Mouse (Mus musculus) embryo, embryonic 11.5 days (tissue): ENCODE measurements around the gene Tinagl1.

ENCODE experiments used
- DNase-seq: peaks from one replicate; pipeline ENCODE4 v3.0.0-alpha.2; 2012; ENCODE audit warnings: low read depth, low spot score

The Tinagl1 gene

GRCm38 (mm10) chr4:130175072-130175711 lies at the start of gene Tinagl1:
Tinagl1 (minus strand) TSS chr4:130175122.
- DNase-seq, result no peak

- no peak for DNase-seq
These were observed 49.1 kb upstream of the Tinagl1 start for GRCm38 (mm10) chr4:130224071-130224470.

GRCm38 (mm10) chr4:130222179-130222578 lies 47.3 kb upstream of the Tinagl1 start, which contains the start of gene Gm853:
Gm853 (minus strand) TSS chr4:130222401.
- no peak for DNase-seq

DNA sequence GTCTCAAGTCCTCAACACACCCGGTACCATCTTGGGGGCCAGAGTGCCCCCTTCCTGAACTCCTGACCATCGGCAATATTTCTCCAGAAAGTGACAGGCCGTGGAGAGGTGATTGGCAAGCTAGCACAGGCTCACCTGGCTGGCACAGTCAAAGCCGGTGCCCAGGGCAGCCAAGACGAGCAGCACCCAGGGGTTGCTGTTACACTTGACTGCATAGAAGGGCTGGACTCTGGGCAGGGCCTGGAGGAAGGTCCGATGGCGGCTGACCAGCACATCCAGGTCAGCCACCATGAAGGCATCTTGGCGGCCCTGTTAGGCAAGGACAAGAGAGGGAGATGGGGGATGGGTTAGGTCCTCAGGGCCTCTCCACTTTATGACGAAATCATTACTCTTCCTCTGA lies 45.3 kb upstream of the Tinagl1 start:
- DNase-seq, result no peak

- DNase-seq, result no peak
These were observed 40.5 kb upstream of the Tinagl1 start for GRCm38 (mm10) chr4:130215392-130215791.

GRCm38 (mm10) chr4:130213857-130214256 lies 38.9 kb upstream of the Tinagl1 start:
- no peak for DNase-seq

DNA sequence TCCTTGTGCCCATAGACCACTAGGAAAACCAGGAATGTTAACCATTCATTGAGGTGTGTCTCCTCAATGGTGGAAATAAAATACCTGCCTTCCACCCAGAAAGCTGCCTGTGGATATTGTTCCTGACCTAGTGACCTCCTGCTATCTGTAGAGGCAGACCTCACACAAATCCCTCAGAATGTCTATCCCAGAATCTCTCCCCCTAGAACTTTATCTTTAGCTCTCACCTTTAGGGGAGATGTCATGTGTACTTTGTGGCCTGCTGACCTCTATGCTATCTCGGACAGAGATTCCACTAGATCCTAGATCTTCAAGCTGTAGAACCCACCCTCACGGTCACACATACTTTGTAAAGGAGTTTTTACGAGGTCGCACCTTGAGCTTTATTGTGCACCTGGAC lies 38.3 kb upstream of the Tinagl1 start:
- DNase-seq, result no peak

- no peak for DNase-seq
These were observed 37.5 kb upstream of the Tinagl1 start for GRCm38 (mm10) chr4:130212421-130212820.

DNA sequence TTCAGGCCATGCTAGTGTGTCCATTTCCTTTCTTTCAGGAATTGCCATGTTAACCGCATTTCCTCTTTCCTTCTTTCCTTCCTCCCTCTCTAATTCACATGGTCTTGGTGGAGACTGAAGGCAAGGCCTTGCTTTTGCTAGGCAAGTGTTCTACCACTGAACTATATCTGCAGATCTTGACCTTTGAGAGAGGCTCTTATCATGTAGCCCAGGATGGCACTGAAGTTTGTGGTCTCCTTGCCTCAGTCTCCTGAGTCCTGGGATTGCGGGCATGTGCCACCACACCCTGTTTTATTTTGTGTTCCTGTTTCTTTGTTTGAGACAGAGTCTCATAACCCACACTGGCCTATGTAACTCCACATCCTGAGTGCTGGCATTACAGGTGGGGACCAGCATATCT lies 36.9 kb upstream of the Tinagl1 start:
- DNase-seq, result no peak

- peak; percentile 69 for DNase-seq
These were observed 24.1 kb upstream of the Tinagl1 start for GRCm38 (mm10) chr4:130198694-130199670.

GRCm38 (mm10) chr4:130196542-130196941 lies 21.6 kb upstream of the Tinagl1 start:
- no peak for DNase-seq

- DNase-seq, result no peak
These were observed 21.0 kb upstream of the Tinagl1 start for GRCm38 (mm10) chr4:130195924-130196323.

DNA sequence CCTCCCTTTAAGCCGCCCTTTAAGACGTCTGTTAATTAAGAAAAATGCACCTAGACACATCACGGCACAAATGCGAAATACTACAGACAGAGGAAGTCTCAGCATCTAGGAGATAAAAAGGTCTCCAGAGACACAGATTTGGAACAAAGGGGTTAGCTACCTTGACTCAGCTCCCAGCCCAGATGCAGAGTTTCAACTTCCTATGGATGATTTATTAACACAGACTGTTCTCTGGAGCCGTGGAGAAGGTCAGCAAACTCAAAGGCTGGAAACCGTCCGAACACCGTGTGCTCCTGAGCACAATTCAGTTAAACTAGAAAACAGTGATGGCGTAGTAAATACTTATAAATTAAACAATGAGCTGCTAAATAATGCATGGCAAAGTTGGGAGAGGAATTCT lies 17.3 kb upstream of the Tinagl1 start:
- no peak for DNase-seq

GRCm38 (mm10) chr4:130189606-130190005 lies 14.7 kb upstream of the Tinagl1 start:
- DNase-seq, result no peak

GRCm38 (mm10) chr4:130188806-130189297 lies 13.9 kb upstream of the Tinagl1 start:
- DNase-seq, result peak; percentile 75

GRCm38 (mm10) chr4:130186891-130187290 lies 12.0 kb upstream of the Tinagl1 start:
- DNase-seq, result no peak

GRCm38 (mm10) chr4:130186450-130186849 lies 11.5 kb upstream of the Tinagl1 start:
- DNase-seq, result no peak

GRCm38 (mm10) chr4:130183879-130184278 lies 9.0 kb upstream of the Tinagl1 start:
- DNase-seq, result no peak

DNA sequence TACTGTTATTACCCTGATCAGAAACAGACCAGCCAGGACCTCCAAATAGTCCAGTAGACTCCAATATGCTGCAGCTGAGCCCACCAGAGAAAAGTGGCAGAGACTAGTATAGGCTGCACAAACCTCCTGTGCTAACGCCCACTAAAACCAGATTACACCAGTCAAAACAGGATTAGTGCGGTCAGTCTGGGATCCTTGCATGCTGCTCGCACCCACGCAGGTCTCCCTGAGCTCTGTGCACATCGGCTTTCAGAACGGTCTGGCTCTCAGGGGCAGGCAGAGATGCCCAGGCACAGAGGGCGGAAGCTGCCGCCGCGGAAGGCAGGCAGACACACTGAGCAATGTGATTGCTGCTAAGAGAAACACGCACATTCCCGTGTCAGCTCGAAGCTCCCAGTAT lies 8.1 kb upstream of the Tinagl1 start:
- no peak for DNase-seq

DNA sequence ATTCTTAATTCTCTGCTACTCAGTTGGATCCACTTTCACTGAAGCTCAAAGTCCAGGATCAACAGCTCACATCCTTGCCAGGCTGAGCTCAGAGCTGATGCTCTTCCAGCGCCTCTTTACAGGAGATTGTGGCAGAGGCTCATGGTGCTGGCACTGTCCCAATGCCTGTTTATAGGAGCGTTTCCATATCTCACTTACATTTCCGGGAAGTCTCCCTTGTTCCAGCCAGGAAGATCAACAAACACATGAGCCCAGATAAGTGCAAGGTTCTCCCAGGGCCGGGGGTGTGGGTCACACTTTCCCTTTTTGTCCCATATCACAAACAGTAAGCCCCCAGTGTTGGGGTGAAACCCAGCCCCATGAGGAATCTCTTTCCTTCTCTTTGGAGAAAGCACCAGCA lies 7.0 kb upstream of the Tinagl1 start:
- DNase-seq, result no peak

DNA sequence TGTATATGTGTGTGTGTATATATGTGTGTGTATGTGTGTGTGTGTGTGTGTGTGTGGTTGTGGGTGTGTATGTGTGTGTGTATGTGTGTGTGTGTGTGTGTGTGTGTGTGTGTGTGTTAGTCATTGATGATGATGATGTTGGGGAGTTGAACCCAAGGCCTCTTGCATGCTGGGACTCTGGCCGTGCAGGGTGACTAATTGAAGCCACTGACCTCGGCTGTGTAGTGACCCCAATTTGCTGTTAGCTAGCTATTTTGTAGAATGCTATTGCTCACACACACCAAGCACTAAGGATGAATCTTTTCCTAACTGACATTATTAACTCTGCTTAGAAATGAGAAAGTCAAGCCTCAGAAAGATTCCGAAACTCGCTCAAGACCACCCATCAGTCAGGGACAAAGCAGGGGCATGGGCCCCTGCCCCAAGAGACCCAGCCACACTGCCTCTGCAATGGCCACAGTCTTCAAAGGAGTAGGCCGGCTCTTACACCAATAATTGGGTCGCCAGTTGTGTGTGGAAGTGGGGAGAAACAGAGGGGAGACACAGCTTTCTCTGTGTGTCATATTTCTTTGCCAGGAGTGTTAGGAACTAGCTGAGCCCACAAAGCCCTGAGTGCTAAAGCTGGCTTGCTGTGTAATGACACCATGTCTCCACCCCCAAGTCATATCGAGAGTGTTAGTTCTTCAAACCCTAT lies 6.1 kb upstream of the Tinagl1 start:
- no peak for DNase-seq

GRCm38 (mm10) chr4:130179876-130180275 lies 5.0 kb upstream of the Tinagl1 start:
- DNase-seq, result no peak
